Mouse (Mus musculus): ENCODE measurements around the gene Grik4.

Gene Grik4

DNA sequence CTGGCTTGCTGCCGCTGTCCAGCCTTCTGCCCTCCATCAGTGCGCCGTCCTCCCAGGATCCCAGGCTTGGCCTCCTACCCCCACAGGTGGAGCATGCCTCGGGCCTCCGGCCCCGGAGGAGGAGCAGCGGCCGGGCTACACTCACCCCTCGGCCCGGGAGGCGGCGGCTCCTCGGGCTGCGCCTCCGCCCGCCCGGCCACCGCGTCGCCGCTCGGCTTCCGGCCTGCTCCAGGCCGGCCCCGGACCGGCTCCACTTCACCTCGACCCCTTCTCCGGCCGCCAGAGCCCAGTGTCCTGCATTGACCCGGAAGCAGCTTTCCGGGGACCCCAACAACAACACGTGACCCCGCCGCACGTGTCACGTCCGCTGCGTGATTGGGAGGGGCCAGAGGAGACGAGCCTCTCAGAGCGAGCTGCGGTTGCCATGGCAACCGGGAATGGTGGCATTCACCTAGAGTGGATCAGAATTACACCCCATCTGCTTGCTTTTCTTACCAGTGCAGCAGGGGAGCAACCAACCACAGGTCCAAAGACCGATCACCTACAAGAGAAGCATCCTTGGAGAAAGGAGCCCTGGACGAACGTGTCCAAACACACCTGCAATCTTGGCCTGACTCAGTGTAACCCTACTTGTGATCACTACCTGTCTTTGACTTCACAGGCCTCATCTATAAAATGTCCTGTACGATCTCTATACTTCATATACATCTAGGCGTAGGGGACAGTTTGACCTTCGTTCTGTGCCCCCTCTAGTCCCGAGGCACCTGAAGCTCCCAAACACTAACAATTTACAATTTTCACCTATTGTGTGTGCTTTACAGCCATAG lies 472.2 kb downstream of the Grik4 start:
- peak; percentile 90 to 91 for DNase-seq

DNA sequence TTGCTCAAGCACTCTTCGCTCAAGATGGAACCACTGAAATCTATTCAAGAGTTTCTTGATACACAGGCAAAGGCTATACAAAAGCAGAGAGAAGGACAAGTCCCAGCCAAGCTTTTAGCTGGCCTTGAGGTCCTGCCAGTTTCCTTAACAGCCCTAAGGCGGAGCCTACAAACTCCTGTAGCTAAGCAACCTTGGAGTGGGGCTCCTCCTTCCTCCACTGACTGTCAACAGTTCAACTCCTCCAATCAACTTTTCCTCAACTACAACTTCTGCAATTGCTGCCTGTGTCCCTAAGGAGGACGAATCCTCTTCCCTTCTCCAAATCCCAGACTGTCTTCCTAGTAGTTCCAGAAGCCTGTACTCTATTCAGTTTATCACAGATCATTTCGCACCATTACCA lies 473.1 kb downstream of the Grik4 start:
- peak; percentile 26 to 29 for DNase-seq

DNA sequence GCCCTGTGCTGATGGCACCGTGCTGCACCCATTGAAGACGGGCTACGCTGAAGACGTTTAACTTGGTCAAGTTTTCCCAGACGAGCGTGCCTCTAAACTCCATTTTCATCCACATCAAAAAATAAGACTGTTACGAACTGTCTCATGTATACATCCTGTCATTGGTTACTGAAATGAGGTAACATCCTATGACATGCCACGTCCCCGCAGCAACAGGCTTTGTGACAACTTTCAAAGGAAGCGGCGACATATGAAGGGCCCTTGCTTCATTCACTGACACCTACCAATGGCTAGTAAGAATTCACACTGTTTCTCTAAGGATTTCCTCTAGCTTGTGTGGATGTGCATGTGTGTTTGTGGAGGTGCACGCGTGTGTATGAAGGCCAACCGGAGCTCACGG lies 475.0 kb downstream of the Grik4 start:
- DNase-seq, result no peak

DNA sequence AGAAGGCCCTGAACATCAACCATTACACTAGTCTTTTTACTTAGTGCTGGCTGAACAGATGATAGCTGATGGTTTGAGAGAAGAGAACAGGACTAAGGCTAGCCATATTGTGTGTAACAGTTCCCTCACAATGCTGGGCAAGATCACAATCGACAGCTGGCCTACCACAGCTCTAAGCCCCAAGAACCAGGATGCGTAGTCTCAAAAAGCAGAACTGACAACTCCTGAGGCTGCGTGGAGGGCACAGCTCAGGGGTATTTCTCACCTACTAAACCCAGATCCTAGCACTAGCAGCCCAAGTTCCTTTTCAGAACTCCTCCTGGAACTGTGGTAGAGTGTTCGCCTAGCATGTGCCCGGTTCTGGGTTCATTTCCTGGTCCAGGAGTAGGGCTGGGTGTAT lies 475.9 kb downstream of the Grik4 start:
- DNase-seq, result no peak
